Mouse (Mus musculus): Measurements from ENCODE around the gene Pappa2. TPM values are rescaled to one million over a fixed set of nuclear protein-coding genes. Genes with fewer than 3 reads are reported as not detected.

The Pappa2 gene
- polyA plus RNA-seq (2014; fragmentation: Illumina TruSeq; extraction: RNeasy Lipid Tissue Mini Kit (QIAGEN cat#74804)) = 2.2 TPM

GRCm38 (mm10) chr1:158980390-158980789 lies at the start of gene Pappa2:
TSS of gene Pappa2 (minus strand) at chr1:158980490.

